Mouse (Mus musculus) hindbrain, embryonic 12.5 days (tissue): ENCODE results near the gene Cdkal1. TPM values are rescaled to one million over a fixed set of nuclear protein-coding genes. Genes with fewer than 3 reads are reported as not detected.

ENCODE experiments used
- ATAC-seq: fragments of 200-750 bp; cut with Nextera tagmentation; 2 replicates; pipeline ENCODE4 v1.8.0; 2017; ENCODE audit warnings: moderate TSS enrichment; ENCODE audit not compliant: low FRiP score
- H3K27ac ChIP-seq: fragments of 300-500 bp; sonication (generic); 2 replicates; pipeline ENCODE4 v1.5.1; 2016; ENCODE audit warnings: mild to moderate bottlenecking
- H3K27me3 ChIP-seq: fragments of 300-500 bp; sonication (generic); 2 replicates; pipeline ENCODE4 v1.6.1; 2016; ENCODE audit warnings: mild to moderate bottlenecking
- H3K36me3 ChIP-seq: fragments of 300-500 bp; sonication (generic); 2 replicates; pipeline ENCODE4 v1.6.1; 2016; ENCODE audit warnings: mild to moderate bottlenecking
- H3K4me1 ChIP-seq: fragments of 300-500 bp; sonication (generic); 2 replicates; pipeline ENCODE4 v1.6.1; 2016
- H3K4me2 ChIP-seq: fragments of 300-500 bp; sonication (generic); replicated peaks from 2 replicates; pipeline ENCODE4 v1.6.1; 2016; ENCODE audit warnings: mild to moderate bottlenecking
- H3K4me3 ChIP-seq: fragments of 300-500 bp; sonication (generic); 2 replicates; pipeline ENCODE4 v1.5.1; 2016; ENCODE audit warnings: mild to moderate bottlenecking
- H3K9ac ChIP-seq: fragments of 300-500 bp; sonication (generic); 2 replicates; pipeline ENCODE4 v1.6.1; 2016; ENCODE audit warnings: mild to moderate bottlenecking, moderate library complexity
- H3K9me3 ChIP-seq: fragments of 300-500 bp; sonication (generic); replicated peaks from 2 replicates; pipeline ENCODE4 v1.6.1; 2016; ENCODE audit warnings: mild to moderate bottlenecking
- WGBS: fragments of 180-500 bp; shearing (Covaris S2); methylation state at CpG from one replicate; pipeline ENCODE4 v1.1.7; 2016; 5-methylcytosine and 5-hydroxymethylcytosine counted together
- polyA plus RNA-seq: library from polyadenylated mRNA; unstranded; fragments of >200 nt; fragmentation: Nextera tagmentation; extraction: Ambion mirVana; gene quantifications from 2 replicates; pipeline ENCODE4 v1.2.1, GENCODE M21; 2016

Cdkal1 gene
- polyA plus RNA-seq, 1 experiment from 2014 or later: 31.4 TPM

- 69% methylated on average over 1 of the region's 1 CpGs for WGBS
Measured at GRCm38 (mm10) chr13:29723150-29723549, 132.3 kb downstream of the Cdkal1 start.

GRCm38 (mm10) chr13:29721206-29721605, 134.3 kb downstream of the Cdkal1 start:
- H3K9ac ChIP-seq: no peak overlapping the region
- ATAC-seq: no peak
- 94% methylated on average over 5 of the region's 5 CpGs for WGBS
- H3K4me1 ChIP-seq: no peaks in the 10 kb centered on the region
- H3K27ac ChIP-seq: no peak overlapping the region
- H3K4me2 ChIP-seq: no peak overlapping the region
- no peaks in the 10 kb centered on the region for H3K9me3 ChIP-seq
- H3K27me3 ChIP-seq: no peaks in the 10 kb centered on the region
- no peaks in the 10 kb centered on the region for H3K36me3 ChIP-seq
- H3K4me3 ChIP-seq: no peak overlapping the region

More at GRCm38 (mm10) chr13:29723150-29723549, 132.3 kb downstream of the Cdkal1 start:
- Histone ChIP-seq H3K36me3 (no peaks in the 10 kb centered on the region), H3K4me3 (no peak overlapping the region), H3K9ac (no peak overlapping the region), H3K9me3 (no peaks in the 10 kb centered on the region), H3K27me3 (no peaks in the 10 kb centered on the region), H3K4me1 (no peaks in the 10 kb centered on the region), H3K4me2 (no peak overlapping the region), H3K27ac (no peak overlapping the region)
- ATAC-seq: no peak

DNA sequence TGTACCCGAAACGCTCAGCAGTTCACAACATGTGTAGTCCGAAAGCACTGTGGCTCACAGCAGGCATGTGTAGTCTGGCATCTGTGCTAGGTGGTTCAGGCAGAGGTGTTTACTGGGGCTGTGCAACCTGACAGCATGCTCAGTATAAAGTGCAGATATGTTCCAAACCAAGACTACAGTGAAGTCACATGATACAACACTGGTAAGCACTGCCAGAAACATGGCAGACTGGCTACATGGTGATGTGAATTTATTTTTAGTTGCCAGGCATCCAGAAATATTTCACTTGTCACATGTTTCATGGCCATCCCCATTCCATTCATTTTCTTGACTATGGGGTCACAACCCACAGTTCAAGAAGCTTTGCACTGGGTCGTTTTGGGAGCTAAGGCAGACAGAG, 138.9 kb downstream of the Cdkal1 start:
- H3K27me3 ChIP-seq: no peaks in the 10 kb centered on the region
- no peak overlapping the region for H3K4me3 ChIP-seq
- H3K4me1 ChIP-seq: peaks cover 7% of the 10 kb centered on the region
- H3K9me3 ChIP-seq: no peaks in the 10 kb centered on the region
- no peak overlapping the region for H3K27ac ChIP-seq
- 71% methylated on average over 4 of the region's 4 CpGs for WGBS
- H3K36me3 ChIP-seq: no peaks in the 10 kb centered on the region
- H3K4me2 ChIP-seq: no peak overlapping the region
- H3K9ac ChIP-seq: no peak overlapping the region
- no peak for ATAC-seq

DNA sequence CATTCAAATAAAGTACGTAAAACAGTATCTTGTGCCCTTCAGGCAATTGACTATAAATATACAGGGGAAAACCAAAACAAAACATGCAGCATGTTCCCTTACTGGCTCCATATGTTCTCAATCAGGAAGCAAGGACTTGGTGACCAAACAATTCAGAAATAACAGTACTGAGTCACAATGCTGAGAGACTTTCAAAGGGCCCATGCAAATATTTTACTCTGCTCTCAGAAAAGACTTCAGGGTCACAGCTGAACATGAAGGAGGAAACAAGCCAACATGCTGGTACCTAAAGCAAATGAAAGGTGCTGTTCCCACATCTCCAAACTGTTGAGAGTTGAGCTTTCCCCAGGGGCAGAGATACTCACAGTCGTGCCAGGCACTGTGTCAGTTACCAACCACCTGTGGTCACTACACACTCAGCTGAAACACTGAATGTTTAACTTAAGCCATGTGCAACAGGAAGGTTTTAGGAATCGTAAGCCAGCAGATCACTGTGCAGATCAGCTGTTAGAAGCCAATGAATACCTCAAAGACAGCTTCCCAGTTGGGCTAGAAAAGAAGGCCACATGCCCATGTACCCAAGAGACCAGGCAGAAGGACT, 140.1 kb downstream of the Cdkal1 start:
- Histone ChIP-seq H3K9ac (no peak overlapping the region), H3K4me1 (peaks cover 7% of the 10 kb centered on the region), H3K36me3 (no peaks in the 10 kb centered on the region), H3K9me3 (no peaks in the 10 kb centered on the region), H3K4me2 (no peak overlapping the region), H3K27me3 (no peaks in the 10 kb centered on the region), H3K27ac (no peak overlapping the region), H3K4me3 (no peak overlapping the region)
- 56% methylated on average over 3 of the region's 3 CpGs for WGBS
- no peak for ATAC-seq

DNA sequence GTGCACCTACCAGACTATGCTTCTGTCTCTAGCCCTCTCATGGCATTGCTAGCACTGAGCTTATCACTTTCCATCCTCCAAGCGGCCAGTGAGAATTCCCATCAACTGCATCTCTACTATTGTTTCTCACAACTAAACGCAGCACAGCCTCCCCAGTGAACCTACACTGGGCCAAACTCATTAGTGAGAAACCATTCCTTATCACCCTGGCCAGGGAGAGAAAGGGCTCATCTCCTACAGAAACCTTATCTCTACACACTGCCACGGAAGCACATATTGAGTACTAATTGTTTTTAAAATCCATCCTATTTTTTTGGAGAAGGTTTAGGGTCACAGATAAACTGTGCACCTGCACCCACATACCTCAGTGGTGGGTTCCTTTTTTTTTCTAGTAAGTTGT, 147.9 kb downstream of the Cdkal1 start:
- no peak for ATAC-seq
- H3K27ac ChIP-seq: no peak overlapping the region
- H3K4me3 ChIP-seq: no peak overlapping the region
- H3K9me3 ChIP-seq: no peaks in the 10 kb centered on the region
- 88% methylated on average over 3 of the region's 3 CpGs for WGBS
- no peaks in the 10 kb centered on the region for H3K36me3 ChIP-seq
- H3K27me3 ChIP-seq: no peaks in the 10 kb centered on the region
- no peak overlapping the region for H3K4me2 ChIP-seq
- H3K4me1 ChIP-seq: no peaks in the 10 kb centered on the region
- H3K9ac ChIP-seq: no peak overlapping the region

DNA sequence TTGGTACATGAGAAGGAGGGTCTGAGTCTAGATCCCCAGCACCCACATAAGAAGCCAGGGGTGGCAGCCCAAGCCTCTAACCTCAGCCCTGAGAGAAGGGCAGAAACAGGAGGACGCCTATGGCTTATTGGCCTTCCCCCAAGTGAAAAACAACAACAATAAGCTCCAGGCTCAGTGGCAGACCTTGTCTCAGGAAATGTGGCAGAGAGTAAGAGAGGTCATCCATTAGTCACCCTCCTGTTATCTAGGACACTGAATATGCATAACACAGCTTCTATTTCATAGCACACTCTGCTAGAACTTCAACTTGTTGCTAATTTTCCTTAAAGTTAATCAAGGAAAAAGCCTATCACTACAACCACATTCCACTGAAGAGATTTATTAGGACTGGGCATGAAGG, 154.1 kb downstream of the Cdkal1 start:
- H3K4me2 ChIP-seq: no peak overlapping the region
- no peak overlapping the region for H3K27ac ChIP-seq
- H3K36me3 ChIP-seq: no peaks in the 10 kb centered on the region
- H3K4me1 ChIP-seq: no peaks in the 10 kb centered on the region
- H3K27me3 ChIP-seq: no peaks in the 10 kb centered on the region
- 77% methylated on average over 1 of the region's 1 CpGs for WGBS
- ATAC-seq: no peak
- H3K4me3 ChIP-seq: no peak overlapping the region
- no peak overlapping the region for H3K9ac ChIP-seq
- H3K9me3 ChIP-seq: no peaks in the 10 kb centered on the region

DNA sequence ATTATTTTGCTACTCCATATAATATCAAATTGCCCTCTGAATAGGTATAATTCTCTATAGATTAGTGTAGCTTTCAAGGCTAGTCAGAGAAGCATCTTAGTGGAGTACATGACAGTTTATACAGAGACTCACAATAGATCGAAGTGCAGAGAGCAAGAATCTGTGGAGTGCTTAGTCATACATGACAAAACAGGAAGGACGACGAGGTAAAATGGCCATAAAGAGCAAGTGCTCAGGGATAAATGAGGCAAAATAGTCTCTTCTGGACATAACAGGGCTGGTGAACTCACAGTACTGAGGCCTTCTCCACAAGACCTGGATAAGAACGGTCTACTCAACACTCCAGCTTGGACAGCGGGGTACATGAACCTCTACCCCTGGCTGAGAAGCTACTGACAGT, 155.6 kb downstream of the Cdkal1 start:
- no peaks in the 10 kb centered on the region for H3K27me3 ChIP-seq
- H3K4me3 ChIP-seq: no peak overlapping the region
- no peak for ATAC-seq
- H3K27ac ChIP-seq: no peak overlapping the region
- WGBS: 96% methylated on average over 5 of the region's 5 CpGs
- no peak overlapping the region for H3K4me2 ChIP-seq
- H3K4me1 ChIP-seq: no peaks in the 10 kb centered on the region
- H3K36me3 ChIP-seq: no peaks in the 10 kb centered on the region
- H3K9ac ChIP-seq: no peak overlapping the region
- H3K9me3 ChIP-seq: no peaks in the 10 kb centered on the region

DNA sequence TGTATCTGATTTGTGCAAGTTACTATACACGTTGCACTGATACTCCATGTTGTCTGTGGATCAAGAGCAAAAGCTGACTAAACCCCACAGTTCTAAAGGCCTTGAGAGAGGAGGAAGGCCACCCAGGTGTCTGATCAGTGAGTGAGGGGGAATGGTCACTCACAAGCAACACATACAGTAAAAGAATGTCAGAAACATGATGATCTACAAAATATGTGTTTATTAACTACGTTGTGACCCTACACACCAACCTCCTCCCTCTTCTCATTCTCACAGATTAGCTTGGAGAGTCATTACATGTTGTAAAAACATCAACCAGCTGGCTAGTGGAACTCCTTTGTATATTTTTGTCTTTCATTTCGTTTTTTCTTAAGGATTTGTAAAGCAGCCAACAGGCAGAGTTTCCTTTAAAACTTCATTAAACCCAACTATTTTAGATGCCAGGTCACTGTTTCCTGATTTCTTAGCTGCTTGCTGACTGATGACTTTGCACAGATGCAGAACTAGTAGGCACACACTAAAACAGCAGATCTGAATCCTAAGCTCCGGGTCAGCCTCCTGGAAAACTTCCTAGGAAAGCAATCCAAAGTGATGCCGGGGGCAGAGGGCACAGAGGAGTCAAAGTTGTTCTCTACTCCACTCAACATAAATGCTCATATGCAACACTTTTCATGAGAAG, 157.0 kb downstream of the Cdkal1 start:
- no peaks in the 10 kb centered on the region for H3K27me3 ChIP-seq
- no peaks in the 10 kb centered on the region for H3K9me3 ChIP-seq
- no peaks in the 10 kb centered on the region for H3K36me3 ChIP-seq
- no peak for ATAC-seq
- no peaks in the 10 kb centered on the region for H3K4me1 ChIP-seq
- 84% methylated on average over 5 of the region's 5 CpGs for WGBS
- no peak overlapping the region for H3K9ac ChIP-seq
- no peak overlapping the region for H3K4me2 ChIP-seq
- no peak overlapping the region for H3K4me3 ChIP-seq
- H3K27ac ChIP-seq: no peak overlapping the region

DNA sequence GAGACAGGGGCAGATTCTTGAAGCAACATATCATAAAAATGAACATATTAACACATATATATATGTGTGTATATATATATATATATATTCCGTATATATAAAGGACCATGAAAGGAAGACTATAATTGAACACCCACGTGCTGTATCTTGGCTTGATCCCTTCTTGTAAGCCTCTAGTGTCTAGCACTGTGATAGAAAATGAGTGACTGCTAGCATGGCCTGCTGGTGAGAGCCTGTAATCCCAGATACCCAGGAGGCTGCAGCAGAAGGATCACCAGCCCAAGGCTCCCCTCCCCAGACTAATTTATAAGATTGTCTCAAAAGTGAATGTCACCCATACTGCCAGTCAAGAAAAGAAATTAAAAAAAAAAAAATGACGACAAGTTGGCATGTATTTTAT, 158.2 kb downstream of the Cdkal1 start:
- Histone ChIP-seq H3K27me3 (no peaks in the 10 kb centered on the region), H3K9me3 (no peaks in the 10 kb centered on the region), H3K4me2 (no peak overlapping the region), H3K9ac (no peak overlapping the region), H3K4me3 (no peak overlapping the region), H3K36me3 (no peaks in the 10 kb centered on the region), H3K4me1 (no peaks in the 10 kb centered on the region), H3K27ac (no peak overlapping the region)
- WGBS: 86% methylated on average over 3 of the region's 3 CpGs
- ATAC-seq: no peak

DNA sequence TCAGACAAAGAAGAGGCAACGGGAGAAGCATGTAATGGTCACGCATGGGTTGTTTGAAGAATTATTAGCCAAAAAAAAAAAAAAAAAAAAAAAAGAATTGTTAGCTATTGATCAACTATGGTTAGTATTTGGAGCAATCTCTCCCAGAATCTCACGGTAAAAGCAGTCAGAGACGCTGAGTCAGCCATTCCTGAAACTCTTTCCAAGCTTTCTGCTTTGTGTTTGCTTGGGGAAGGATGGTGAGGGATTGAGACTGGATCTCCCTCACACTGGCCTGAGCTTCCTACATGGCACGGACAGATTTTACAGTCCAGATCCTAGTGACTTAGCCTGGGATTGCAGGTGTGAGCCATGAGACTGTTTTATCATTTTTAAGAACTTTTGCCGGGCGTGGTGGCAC, 164.7 kb downstream of the Cdkal1 start:
- Histone ChIP-seq H3K9ac (no peak overlapping the region), H3K4me2 (no peak overlapping the region), H3K36me3 (no peaks in the 10 kb centered on the region), H3K4me1 (no peaks in the 10 kb centered on the region), H3K9me3 (no peaks in the 10 kb centered on the region), H3K4me3 (no peak overlapping the region), H3K27me3 (no peaks in the 10 kb centered on the region), H3K27ac (no peak overlapping the region)
- no peak for ATAC-seq
- WGBS: 79% methylated on average over 7 of the region's 7 CpGs

GRCm38 (mm10) chr13:29688851-29689250, 166.6 kb downstream of the Cdkal1 start:
- Histone ChIP-seq H3K4me2 (no peak overlapping the region), H3K9ac (no peak overlapping the region), H3K36me3 (no peaks in the 10 kb centered on the region), H3K27me3 (no peaks in the 10 kb centered on the region), H3K9me3 (no peaks in the 10 kb centered on the region), H3K4me1 (no peaks in the 10 kb centered on the region), H3K27ac (no peak overlapping the region), H3K4me3 (no peak overlapping the region)
- no peak for ATAC-seq
- 89% methylated on average over 6 of the region's 6 CpGs for WGBS

- Histone ChIP-seq H3K4me2 (no peak overlapping the region), H3K27me3 (no peaks in the 10 kb centered on the region), H3K4me3 (no peak overlapping the region), H3K36me3 (no peaks in the 10 kb centered on the region), H3K27ac (no peak overlapping the region), H3K9me3 (no peaks in the 10 kb centered on the region), H3K4me1 (no peaks in the 10 kb centered on the region), H3K9ac (no peak overlapping the region)
- ATAC-seq: no peak
- WGBS: 90% methylated on average over 7 of the region's 7 CpGs
Measured at GRCm38 (mm10) chr13:29687872-29688271, 167.6 kb downstream of the Cdkal1 start.

DNA sequence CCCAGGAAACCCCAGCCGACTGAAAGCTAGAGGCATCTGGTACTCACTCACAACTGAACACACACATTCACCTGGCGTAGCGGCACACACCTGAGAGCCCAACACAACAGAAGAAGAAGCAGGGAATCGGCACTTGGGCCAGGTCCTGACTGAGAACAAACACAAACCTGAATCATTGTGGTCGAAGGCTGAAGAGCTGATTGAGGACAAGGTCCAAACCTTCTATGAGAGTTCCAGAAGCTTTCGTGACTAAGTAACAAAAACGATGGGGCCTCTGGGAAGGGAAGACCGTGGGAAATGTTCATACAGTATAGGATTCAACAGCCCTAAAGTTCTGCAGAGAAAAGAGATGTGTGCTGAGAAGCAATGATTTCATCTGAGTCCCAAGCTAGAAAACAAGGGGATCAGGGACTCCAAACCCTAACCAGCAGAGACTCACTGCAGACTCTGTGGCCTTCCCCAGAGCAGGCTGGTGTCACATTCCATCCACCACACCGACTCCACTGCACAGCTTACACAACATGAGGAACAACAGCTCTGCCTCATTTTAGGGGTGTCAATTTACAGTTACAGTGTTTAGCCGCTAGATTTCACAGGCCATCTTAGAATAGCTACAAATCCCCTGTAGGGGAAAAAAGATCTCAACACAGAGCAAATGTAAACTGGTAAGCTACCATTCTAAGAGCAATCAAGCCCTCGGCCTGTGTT, 175.8 kb downstream of the Cdkal1 start:
- Histone ChIP-seq H3K4me2 (no peak overlapping the region), H3K9me3 (no peaks in the 10 kb centered on the region), H3K9ac (no peak overlapping the region), H3K27me3 (no peaks in the 10 kb centered on the region), H3K4me1 (no peaks in the 10 kb centered on the region), H3K4me3 (no peak overlapping the region), H3K36me3 (no peaks in the 10 kb centered on the region), H3K27ac (no peak overlapping the region)
- ATAC-seq: no peak
- 88% methylated on average over 11 of the region's 11 CpGs for WGBS
